Mouse (Mus musculus): ENCODE results near the gene Ndufs6.

Ndufs6 gene

GRCm38 (mm10) chr13:73306085-73306410 is 22.3 kb downstream of the Ndufs6 start:
- no peak for DNase-seq (ENCODE audit: low read depth, low spot score)

DNA sequence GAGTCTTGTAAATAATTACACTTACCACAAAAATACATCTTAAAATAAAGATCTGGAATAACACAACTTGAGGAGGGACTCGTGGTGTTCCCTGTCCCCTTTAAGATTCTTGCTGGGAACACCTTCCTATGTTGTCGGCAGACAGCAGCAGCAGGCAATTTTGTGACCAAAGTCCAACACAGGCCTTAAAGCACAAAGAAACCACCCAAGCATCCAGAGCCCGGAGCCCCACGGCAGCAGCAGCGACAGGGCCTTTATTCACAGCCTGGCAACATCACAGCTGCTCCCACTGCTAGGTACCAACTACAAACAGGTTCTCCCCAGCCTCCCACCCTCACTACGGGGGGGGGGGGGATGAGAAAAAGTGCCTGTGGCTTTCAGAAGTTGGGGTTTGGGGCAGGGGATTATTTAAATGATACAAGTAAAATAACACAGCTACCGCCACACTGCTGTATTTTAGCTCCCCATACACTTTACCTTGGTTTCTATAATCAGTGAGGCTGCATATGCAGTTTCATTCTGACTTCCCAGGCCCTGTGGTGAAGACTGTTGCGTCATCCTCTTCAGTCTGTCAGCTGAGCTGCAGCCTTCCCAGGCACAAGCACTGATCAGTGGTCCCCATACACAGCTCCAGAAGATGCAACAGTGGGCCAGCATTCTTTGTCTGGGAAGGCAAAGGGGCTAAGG is 22.8 kb downstream of the Ndufs6 start:
- DNase-seq (ENCODE audit: low read depth, low spot score), result no peak

DNA sequence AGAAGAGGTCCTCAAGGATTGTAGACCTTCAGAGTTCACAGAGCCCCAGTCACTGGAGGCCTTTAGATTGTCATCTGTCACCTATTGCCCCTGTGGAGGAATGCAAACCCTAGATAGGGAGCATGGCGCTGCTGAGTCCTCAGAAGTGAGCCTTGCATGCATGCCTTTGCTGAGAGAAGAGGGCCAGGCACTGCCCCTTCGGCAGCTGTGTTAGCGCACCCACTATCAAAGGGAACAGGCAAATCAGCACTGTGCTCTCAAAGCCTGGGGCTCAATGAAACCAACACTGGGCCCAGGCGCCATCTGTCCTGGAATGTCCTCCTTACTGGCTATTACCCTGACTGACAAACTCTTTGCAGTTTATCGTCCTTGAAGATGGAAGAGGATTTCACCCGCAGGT is 23.6 kb downstream of the Ndufs6 start:
- DNase-seq (ENCODE audit: low read depth, low spot score), result no peak

DNA sequence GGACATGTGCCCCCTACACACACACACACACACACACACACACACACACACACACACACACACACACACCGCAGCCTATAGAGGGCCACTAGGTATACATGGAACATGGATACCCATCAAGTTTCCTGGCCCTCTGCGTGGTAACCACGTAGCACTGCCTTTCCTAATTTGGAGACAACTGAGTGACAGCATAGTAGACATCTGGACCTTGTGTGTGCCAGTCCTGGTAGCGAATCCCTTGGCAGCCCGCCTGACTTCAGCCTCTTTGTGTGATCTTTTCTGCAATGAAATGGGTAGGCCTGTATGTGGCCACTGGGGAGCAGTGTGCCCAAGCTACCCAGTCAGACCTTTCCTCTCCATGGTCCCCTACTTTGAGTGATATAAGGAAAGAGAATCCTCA is 29.0 kb downstream of the Ndufs6 start:
- no peak for DNase-seq (ENCODE audit: low read depth, low spot score)

DNA sequence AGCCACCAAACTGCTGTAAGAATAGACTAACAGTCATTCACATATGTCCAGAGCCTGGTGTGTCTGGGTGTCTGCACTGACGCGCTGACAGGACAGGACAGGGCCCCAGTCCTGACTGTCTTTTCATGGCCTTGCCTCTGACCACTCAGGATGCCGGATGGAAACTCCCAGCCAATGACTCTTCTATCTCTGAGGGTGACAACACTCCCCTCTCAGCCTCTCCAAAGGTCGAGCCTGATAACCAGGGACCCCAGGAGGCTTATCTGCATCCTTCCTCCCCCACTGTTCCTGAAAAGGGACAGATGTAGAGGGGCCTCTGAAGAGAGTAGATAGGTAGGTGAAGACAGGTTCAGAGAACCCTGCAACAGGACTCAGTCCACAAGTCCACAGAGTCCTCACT is 29.6 kb downstream of the Ndufs6 start:
- DNase-seq (ENCODE audit: low read depth, low spot score), result no peak

DNA sequence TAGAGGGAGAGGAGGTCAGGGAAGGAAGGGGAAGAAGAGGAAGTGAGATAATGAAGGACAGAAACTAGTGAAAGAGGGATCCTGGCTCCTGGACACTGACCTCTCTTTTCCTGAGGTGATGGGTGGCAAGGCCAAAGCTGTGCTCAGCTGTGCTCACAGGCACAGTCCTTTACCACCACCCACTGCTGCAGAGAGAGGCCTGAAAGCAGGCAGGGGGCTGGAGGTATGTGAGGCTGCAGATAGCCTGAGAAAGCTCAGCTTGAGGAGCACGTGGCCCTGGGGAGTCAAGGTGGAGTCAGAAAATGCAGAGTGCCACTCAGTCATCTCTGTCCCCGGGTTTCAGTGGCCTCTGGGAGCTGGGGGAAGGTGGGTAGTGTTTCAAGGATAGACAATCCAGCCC is 37.2 kb downstream of the Ndufs6 start:
- no peak for DNase-seq (ENCODE audit: low read depth, low spot score)

DNA sequence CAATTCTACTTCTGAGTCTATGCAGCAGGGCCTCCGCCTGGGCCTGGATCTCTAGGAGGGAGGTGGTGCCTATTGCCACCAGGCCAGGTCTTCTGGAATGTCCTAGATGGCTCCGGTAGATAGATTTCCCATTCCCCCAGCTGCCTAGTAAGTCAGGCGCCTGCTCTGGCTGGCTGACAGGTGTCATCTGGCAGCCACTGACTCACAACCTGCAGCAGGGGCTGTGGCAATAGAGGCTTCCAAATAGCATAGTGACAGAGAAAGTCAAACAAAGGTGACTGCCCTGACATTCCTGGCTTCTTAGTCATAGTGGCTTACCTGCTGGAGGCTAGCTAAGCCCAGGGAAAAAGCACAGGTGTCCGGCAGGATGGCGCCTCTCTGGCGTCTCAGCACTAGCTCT is 38.1 kb downstream of the Ndufs6 start:
- DNase-seq (ENCODE audit: low read depth, low spot score), result no peak

DNA sequence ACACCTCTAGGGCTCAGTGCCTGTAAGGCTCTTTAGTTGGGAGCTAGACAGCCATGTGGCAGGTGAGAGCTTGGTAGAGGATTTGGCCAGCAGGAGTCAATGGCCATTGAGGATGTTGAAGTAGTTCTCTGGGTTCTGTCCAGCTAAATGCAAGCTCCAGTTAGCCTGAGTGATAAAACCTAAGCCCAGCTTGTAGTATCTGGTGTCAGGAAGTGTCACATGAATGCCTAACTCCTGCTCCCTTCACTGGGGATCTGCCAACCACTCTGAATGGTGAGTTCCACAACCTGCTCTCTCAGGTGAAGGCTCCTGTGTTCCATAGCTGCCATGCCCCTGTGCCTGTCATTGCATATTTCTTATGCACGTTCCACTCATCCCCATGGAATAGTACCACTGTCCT is 44.8 kb downstream of the Ndufs6 start:
- no peak for DNase-seq (ENCODE audit: low read depth, low spot score)

- no peak for DNase-seq (ENCODE audit: low read depth, low spot score)
Observed at GRCm38 (mm10) chr13:73282407-73282806, 45.9 kb downstream of the Ndufs6 start.

DNA sequence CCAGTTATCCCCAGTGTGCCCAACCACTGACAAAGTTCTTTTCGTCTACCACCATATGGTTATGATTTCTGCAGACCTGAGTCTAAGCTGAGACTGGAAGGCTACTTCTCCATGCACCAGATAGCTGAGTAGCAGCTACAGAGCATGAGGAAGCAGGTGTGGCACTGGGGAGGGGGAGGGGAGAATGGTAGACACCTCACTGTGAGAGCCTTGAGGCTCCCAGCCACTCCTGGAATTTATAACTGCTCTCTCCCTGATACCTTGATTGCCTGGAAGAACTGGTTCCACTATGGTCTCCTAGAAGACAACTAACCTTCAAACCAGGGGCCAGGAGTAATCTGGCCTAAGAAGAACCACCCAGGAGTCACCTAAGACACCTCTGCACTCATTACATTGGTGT is 49.1 kb downstream of the Ndufs6 start:
- no peak for DNase-seq (ENCODE audit: low read depth, low spot score)

DNA sequence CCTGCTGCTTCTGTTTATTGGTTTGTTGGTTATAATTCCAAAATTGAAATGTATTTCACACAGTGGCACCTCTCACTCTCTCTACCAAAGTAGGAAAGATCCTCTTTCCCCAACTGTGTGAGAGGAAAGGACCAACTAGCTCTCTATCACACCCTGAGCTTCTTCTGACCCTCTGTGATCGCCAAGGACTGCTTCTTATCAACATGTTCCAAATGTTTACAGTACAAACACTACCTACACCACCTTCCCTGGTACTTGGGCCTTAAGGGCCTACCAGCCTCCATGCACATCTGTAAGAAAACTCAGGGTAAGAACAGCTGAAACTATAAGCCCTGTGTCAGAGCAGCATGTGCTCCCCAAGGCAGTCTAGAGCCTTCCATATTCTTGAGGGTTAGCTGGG is 50.5 kb downstream of the Ndufs6 start:
- DNase-seq (ENCODE audit: low read depth, low spot score), result no peak

DNA sequence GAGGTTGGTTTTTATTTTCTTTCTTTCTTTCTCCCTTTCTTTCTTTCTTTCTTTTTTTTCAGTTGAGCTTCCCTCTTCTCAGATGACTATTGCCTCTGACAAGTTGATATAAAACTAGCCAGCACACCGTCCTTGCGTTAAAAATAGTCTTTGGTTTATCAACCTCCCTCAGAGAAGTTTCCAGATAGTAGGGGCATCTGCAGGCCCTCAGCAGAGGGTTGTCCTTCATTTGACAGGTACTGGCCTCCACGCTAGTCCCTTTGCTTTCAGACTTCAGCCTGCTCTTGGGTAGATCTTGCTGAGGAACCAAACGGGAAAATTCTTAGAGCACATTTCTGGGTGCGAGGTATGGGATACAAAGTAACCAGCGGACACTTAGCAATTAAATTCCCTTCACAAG is 51.0 kb downstream of the Ndufs6 start:
- no peak for DNase-seq (ENCODE audit: low read depth, low spot score)

GRCm38 (mm10) chr13:73273536-73273935 is 54.8 kb downstream of the Ndufs6 start:
- DNase-seq (ENCODE audit: low read depth, low spot score), result no peak

DNA sequence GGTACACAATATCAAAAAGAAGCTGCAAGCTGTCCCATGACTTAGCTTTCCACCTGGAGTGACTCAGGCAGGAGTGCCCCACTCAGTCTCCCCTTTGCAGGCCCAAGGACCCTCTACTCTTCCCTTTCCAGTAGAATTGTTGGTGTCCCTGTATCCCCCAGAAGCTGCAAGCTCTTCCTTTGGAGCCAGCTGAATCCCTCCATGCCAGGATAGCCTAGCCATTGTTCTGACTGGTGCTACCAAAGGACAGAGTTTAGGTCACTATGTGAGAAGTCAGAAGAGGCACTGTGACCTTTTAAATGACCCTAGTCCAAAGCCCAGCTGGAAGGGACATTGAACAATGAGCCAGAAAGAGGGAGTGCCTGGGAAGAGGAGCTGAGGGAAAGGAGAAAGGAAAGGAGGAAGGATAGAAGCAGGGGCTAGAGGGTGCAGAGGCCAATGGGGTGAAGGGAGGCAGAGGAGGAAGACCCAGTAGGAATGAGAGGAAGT is 55.5 kb downstream of the Ndufs6 start:
- DNase-seq (ENCODE audit: low read depth, low spot score), result no peak

GRCm38 (mm10) chr13:73271336-73272242 is 56.8 kb downstream of the Ndufs6 start:
- DNase-seq (ENCODE audit: low read depth, low spot score), result no peak

- no peak for DNase-seq (ENCODE audit: low read depth, low spot score)
Observed at GRCm38 (mm10) chr13:73270451-73271081, 57.8 kb downstream of the Ndufs6 start.

GRCm38 (mm10) chr13:73269891-73270290 is 58.5 kb downstream of the Ndufs6 start:
- DNase-seq (ENCODE audit: low read depth, low spot score), result no peak

Data from telencephalon, adult 2 months (tissue).